Comparison of ENCODE assay signal across 28 mouse cellular contexts in the genomic region with DNA sequence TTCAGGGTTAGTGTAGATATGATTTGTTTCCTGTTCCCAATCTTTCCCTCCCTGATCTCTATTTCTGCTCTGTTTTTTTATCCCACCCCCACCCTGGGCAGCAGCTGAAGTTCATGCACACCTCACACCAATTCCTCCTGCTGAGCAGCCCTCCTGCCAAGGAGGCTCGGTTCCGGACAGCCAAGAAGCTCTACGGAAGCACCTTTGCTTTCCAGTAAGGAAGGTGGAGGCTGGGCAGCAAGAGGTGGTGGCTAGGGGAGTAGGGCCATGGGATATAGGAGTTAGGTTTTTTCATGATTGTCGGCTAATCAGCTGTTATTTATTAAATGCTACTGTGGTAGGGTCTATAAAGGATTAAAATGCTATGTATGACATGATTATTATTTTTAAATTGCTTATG. TPM values are rescaled to one million over a fixed set of nuclear protein-coding genes. Genes with fewer than 3 reads are reported as not detected.
"Had no signal": no experiment of that assay in that cellular context is flagged by ENCODE, and none has a peak within 500 bp of the region (broad histone marks: within the 10 kb centered on the region; RNA-seq: fewer than 3 reads in every experiment).

No protein-coding gene starts in this region.

- DNase-seq: cerebellum, adult 2 months; cerebellum, adult 8-10 months; cerebellum, adult 9-10 months; cerebellum, adult 9-11 months; cerebellum, postnatal 10 days; cerebellum, postnatal 14 days; cerebellum, postnatal 25 days; cerebellum, postnatal 36 days; embryo, embryonic 11 days; forebrain, postnatal 0 days; gastrocnemius, adult 2 months; gastrocnemius, postnatal 10 days; gastrocnemius, postnatal 14 days; gastrocnemius, postnatal 25 days; gastrocnemius, postnatal 36 days; heart, adult 18-20 months; heart, adult 2 months had no signal

- H3K4me2 ChIP-seq: embryonic facial prominence, embryonic 12.5 days; embryonic facial prominence, embryonic 13.5 days; embryonic facial prominence, embryonic 15.5 days; forebrain, embryonic 12.5 days; forebrain, embryonic 13.5 days; forebrain, embryonic 15.5 days had no signal

- H3K9me3 ChIP-seq: embryonic facial prominence, embryonic 10.5 days; embryonic facial prominence, embryonic 12.5 days; embryonic facial prominence, embryonic 13.5 days; embryonic facial prominence, embryonic 15.5 days; forebrain, embryonic 10.5 days; forebrain, embryonic 12.5 days; forebrain, embryonic 13.5 days; forebrain, embryonic 15.5 days had no signal

- ATAC-seq: forebrain, embryonic 13.5 days; forebrain, embryonic 14.5 days; forebrain, embryonic 15.5 days; forebrain, embryonic 16.5 days; forebrain, postnatal 0 days had no signal

- H3K4me1 ChIP-seq: embryonic facial prominence, embryonic 10.5 days; embryonic facial prominence, embryonic 12.5 days; forebrain, embryonic 10.5 days; forebrain, embryonic 12.5 days; forebrain, embryonic 13.5 days; forebrain, embryonic 15.5 days had no signal

- H3K27ac ChIP-seq: embryonic facial prominence, embryonic 10.5 days; embryonic facial prominence, embryonic 12.5 days; embryonic facial prominence, embryonic 13.5 days; embryonic facial prominence, embryonic 15.5 days; forebrain, embryonic 10.5 days; forebrain, embryonic 12.5 days; forebrain, embryonic 13.5 days; forebrain, embryonic 15.5 days; gastrocnemius, adult 2 months; heart, adult 2 months had no signal

- H3K27me3 ChIP-seq: embryonic facial prominence, embryonic 12.5 days; embryonic facial prominence, embryonic 13.5 days; embryonic facial prominence, embryonic 15.5 days; forebrain, embryonic 12.5 days; forebrain, embryonic 13.5 days; forebrain, embryonic 15.5 days had no signal

- H3K9ac ChIP-seq: embryonic facial prominence, embryonic 12.5 days; embryonic facial prominence, embryonic 13.5 days; embryonic facial prominence, embryonic 15.5 days; forebrain, embryonic 12.5 days; forebrain, embryonic 13.5 days; forebrain, embryonic 15.5 days; forebrain, postnatal 0 days had no signal

- H3K4me3 ChIP-seq: embryonic facial prominence, embryonic 10.5 days; embryonic facial prominence, embryonic 12.5 days; embryonic facial prominence, embryonic 13.5 days; embryonic facial prominence, embryonic 15.5 days; erythroblast, embryonic 14.5 days; forebrain, embryonic 10.5 days; forebrain, embryonic 12.5 days; forebrain, embryonic 13.5 days; forebrain, embryonic 15.5 days; gastrocnemius, adult 2 months; heart, adult 2 months had no signal

RNA-seq across cellular contexts. Expression of a gene that starts 40.0 kb away (rescaled TPM):
- polyA plus RNA-seq: erythroblast, embryonic 14.5 days had no signal
